Mouse (Mus musculus) hindbrain, postnatal 0 days (tissue): ENCODE results near the gene Rab37. TPM values are rescaled to one million over a fixed set of nuclear protein-coding genes. Genes with fewer than 3 reads are reported as not detected.

Experiments
- ATAC-seq: fragments of 200-750 bp; cut with Nextera tagmentation; 2 replicates; pipeline ENCODE4 v1.8.0; 2017; ENCODE audit warnings: mild to moderate bottlenecking, moderate TSS enrichment, moderate library complexity
- DNase-seq: peaks from one replicate; pipeline ENCODE4 v3.0.0-alpha.2; 2015; ENCODE audit warnings: low spot score
- H3K27ac ChIP-seq: fragments of 300-500 bp; sonication (generic); 2 replicates; pipeline ENCODE4 v1.5.1; 2014; ENCODE audit warnings: mild to moderate bottlenecking
- H3K27me3 ChIP-seq: fragments of 300-500 bp; sonication (generic); 2 replicates; pipeline ENCODE4 v1.6.1; 2014; ENCODE audit warnings: low read length, mixed read lengths; ENCODE audit not compliant: insufficient read depth
- H3K36me3 ChIP-seq: fragments of 300-500 bp; sonication (generic); 2 replicates; pipeline ENCODE4 v1.6.1; 2014; ENCODE audit warnings: low read length, mixed read lengths; ENCODE audit not compliant: insufficient read depth
- H3K4me1 ChIP-seq: fragments of 300-500 bp; sonication (generic); 2 replicates; pipeline ENCODE4 v1.6.1; 2014; ENCODE audit warnings: antibody characterized with exemption, low read length, mixed read lengths; ENCODE audit not compliant: insufficient read depth
- H3K4me2 ChIP-seq: fragments of 300-500 bp; sonication (generic); 2 replicates; pipeline ENCODE4 v1.6.1; 2014; ENCODE audit warnings: low read depth, mild to moderate bottlenecking, low read length, moderate library complexity, mixed read lengths
- H3K4me3 ChIP-seq: fragments of 300-500 bp; sonication (generic); 2 replicates; pipeline ENCODE4 v1.5.1; 2014; ENCODE audit warnings: low read length
- H3K9ac ChIP-seq: fragments of 300-500 bp; sonication (generic); replicated peaks from 2 replicates; pipeline ENCODE4 v1.6.1; 2014; ENCODE audit warnings: mild to moderate bottlenecking, low read length, moderate library complexity, mixed read lengths
- H3K9me3 ChIP-seq: fragments of 300-500 bp; sonication (generic); 2 replicates; pipeline ENCODE4 v1.6.1; 2016; ENCODE audit warnings: low read length, mixed read lengths
- CTCF ChIP-seq: IDR thresholded peaks from 2 replicates; pipeline ENCODE4 v1.5.1; 2016; ENCODE audit warnings: antibody characterized with exemption, control low read depth, low read depth
- WGBS: fragments of 180-500 bp; shearing (Covaris S2); extraction: QIAGEN DNeasy Blood & Tissue Kit; methylation state at CpG from one replicate; pipeline ENCODE4 v1.1.7; 2014; 5-methylcytosine and 5-hydroxymethylcytosine counted together
- polyA plus RNA-seq: library from polyadenylated mRNA; unstranded; fragments of >200 nt; fragmentation: Nextera tagmentation; extraction: Ambion mirVana; gene quantifications from 2 replicates; pipeline ENCODE4 v1.2.1, GENCODE M21; 2015
- total RNA-seq: library from RNA; depleted of rRNA; stranded (reverse); fragments of >200 nt; gene quantifications from 2 replicates; pipeline ENCODE4 v1.2.3, GENCODE M21; 2014

Rab37 gene
- total and polyA plus RNA-seq, 2 experiments from 2014 or later: 1.2 to 1.3 TPM

DNA sequence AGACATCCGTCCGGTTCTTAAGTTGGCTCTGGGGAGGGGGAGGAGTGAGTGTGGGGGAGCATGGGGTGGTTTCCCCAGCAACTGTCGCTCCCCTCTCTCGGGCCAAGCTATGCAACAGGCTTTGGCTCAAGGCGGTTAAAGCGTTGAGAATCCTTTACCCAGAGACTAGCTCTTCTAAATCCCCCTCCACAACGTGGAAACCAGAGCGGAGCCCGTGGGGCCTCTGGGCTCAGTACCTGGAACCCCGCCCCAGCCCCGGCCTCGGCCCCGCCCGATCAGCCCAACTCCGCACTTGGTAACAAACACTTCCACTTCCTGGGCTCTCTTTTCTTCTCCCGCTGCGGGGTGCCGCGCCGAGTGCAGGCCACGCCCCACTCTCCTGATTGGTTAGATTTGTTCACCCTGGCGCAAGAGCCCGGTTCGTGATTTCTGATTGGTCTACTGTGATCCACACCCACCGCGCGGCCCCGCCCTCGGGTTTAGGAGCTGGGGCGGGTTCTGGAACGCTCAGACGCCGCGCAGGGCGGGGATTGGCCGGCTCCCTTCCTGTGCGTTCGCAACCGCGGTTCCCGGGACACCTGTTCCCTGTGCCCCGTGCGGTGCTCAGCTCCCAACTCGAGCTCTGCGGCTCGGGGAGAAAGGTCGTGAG lies 71.7 kb downstream of the Rab37 start, which contains the start of gene Slc9a3r1:
Gene Slc9a3r1, plus strand, starts transcription at position 510 of the 649 bp plus-strand sequence.
- ATAC-seq: peak; percentile 97
- H3K36me3 ChIP-seq: no peaks in the 10 kb centered on the region
- under 1% methylated on average over 46 of the region's 47 CpGs for WGBS
- peak; percentile 96 for DNase-seq
- peak within 1 kb of the TSS; percentile 51 for H3K9ac ChIP-seq
- no peaks in the 10 kb centered on the region for H3K9me3 ChIP-seq
- H3K4me1 ChIP-seq: peaks cover 8% of the 10 kb centered on the region; the same call in 1 of the 2 replicates
- peak within 1 kb of the TSS; percentile 70 for H3K27ac ChIP-seq
- H3K4me2 ChIP-seq: peak within 1 kb of the TSS; percentile 64
- H3K4me3 ChIP-seq: peak within 1 kb of the TSS; percentile 51
- H3K27me3 ChIP-seq: no peaks in the 10 kb centered on the region
- no peak for TF ChIP-seq CTCF

DNA sequence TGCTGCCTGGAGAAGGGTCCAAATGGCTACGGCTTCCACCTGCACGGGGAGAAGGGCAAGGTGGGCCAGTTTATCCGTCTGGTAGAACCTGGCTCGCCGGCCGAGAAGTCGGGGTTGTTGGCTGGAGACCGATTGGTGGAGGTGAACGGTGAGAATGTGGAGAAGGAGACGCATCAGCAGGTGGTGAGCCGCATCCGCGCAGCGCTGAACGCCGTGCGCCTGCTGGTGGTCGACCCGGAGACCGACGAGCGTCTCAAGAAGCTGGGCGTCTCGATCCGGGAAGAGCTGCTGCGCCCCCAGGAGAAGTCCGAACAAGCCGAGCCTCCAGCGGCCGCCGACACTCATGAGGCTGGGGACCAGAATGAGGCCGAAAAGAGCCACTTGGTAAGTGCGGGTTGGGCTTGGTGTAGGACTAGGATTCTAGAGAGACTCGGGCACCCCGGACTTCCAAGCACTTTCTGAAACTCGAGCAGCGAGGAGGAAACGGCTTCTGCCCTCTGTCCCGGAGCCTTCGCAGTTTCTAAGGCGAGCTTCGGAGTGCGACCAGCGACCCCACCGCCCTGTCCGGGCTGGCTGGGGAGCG lies 72.4 kb downstream of the Rab37 start:
- no peaks in the 10 kb centered on the region for H3K9me3 ChIP-seq
- H3K4me3 ChIP-seq: peak overlapping the region; percentile 51
- DNase-seq: peak; percentile 51
- 0 out of 2 replicates have a peak, but pooled peaks have one; percentile 5 for ATAC-seq
- H3K4me1 ChIP-seq: peaks cover 8% of the 10 kb centered on the region; the same call in 1 of the 2 replicates
- WGBS: under 1% methylated on average over 47 of the region's 47 CpGs
- TF ChIP-seq CTCF: peak; percentile 63
- no peaks in the 10 kb centered on the region for H3K36me3 ChIP-seq
- H3K4me2 ChIP-seq: peak overlapping the region; percentile 64
- peak overlapping the region; percentile 51 for H3K9ac ChIP-seq
- peak overlapping the region; percentile 65 for H3K27ac ChIP-seq
- no peaks in the 10 kb centered on the region for H3K27me3 ChIP-seq

DNA sequence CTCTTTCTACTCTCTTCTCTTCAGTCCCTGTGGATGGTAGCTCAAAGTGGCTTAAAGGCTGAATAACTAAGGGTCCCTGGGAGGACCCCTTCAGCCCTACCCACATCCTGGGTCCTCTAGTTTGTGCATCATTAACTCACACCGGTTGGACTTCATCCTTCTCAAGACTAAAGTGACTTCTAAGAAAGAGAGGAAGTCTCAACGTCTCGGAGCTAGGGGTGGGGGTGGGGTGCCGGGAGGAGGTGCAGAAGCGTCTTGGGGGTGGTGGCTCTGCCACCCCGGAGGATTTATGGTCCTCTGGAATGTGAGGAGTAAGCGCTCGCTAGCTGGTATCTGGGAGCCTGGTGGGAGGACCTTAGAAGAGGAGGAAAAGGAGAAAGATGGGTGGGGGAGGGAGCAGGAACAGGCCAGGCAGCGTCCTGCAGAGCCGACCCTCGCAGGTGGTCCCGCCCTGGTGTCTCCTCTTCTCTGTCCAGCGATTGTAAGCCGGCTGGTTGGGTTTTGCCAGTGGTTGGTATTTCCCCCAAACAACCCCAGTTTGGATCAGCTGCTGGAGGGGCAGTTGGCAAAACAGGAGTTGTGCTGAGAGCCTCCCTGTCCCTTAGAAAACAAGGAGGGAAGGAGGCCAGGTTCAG lies 73.2 kb downstream of the Rab37 start:
- under 1% methylated on average over 14 of the region's 14 CpGs for WGBS
- H3K4me3 ChIP-seq: peak overlapping the region; percentile 51
- TF ChIP-seq CTCF: no peak
- no peaks in the 10 kb centered on the region for H3K27me3 ChIP-seq
- H3K9me3 ChIP-seq: no peaks in the 10 kb centered on the region
- peaks cover 8% of the 10 kb centered on the region; the same call in 1 of the 2 replicates for H3K4me1 ChIP-seq
- DNase-seq (no peak), ATAC-seq (no peak)
- H3K36me3 ChIP-seq: no peaks in the 10 kb centered on the region
- H3K27ac ChIP-seq: peak overlapping the region; percentile 65; the same call in 1 of the 2 replicates
- peak overlapping the region; percentile 64 for H3K4me2 ChIP-seq
- H3K9ac ChIP-seq: peak overlapping the region; percentile 51

DNA sequence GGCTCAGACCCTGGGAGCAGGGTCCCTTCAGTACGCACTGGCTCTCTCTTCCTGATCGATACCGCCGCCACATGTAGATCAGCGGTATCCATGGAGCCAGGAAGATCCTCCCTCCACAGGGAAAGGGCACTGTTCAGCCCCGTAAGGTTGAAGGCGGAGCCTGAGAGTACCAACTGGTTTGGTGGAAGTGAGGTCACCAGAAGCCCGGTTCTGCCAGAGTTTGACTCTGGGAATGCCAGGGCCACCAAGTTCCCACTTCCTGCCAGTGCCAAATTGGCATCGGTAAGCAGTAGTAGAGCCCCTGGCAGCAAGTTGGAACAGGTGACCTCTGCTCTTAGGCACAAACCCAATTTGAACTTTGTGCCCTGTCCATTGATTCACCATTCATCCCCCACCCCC lies 73.7 kb downstream of the Rab37 start:
- peak; percentile 28; the same call in 1 of the 2 replicates for ATAC-seq
- H3K4me2 ChIP-seq: peak overlapping the region; percentile 64
- H3K4me1 ChIP-seq: peaks cover 8% of the 10 kb centered on the region; the same call in 1 of the 2 replicates
- H3K9me3 ChIP-seq: no peaks in the 10 kb centered on the region
- no peak for TF ChIP-seq CTCF
- 2% methylated on average over 9 of the region's 9 CpGs for WGBS
- peak overlapping the region; percentile 51 for H3K4me3 ChIP-seq
- no peaks in the 10 kb centered on the region for H3K27me3 ChIP-seq
- H3K36me3 ChIP-seq: no peaks in the 10 kb centered on the region
- H3K27ac ChIP-seq: peak overlapping the region; percentile 65; the same call in 1 of the 2 replicates
- peak; percentile 57 for DNase-seq
- peak overlapping the region; percentile 51 for H3K9ac ChIP-seq

DNA sequence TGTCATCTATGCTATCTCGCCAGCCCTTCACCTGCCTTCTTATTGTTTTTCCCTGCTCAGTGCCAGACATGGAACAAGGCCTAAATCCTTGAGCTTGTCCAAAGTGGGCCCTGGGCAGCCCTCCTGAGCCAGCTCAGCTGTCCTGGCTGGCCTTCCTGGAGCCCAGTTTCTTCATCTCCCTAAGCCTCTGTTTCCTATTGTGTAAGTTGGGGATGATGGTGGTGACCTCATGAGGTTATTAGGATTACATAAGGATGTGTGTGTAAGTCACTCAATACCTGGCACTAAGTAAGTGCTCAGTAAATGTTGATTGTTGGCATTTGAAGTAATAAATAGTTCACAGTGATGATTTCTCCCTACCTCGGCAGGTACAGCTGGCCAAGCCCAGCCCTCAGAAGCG lies 75.5 kb downstream of the Rab37 start:
- Histone ChIP-seq H3K27ac (no peak overlapping the region), H3K4me3 (no peak overlapping the region), H3K4me2 (peak overlapping the region; percentile 64; the same call in 1 of the 2 replicates), H3K27me3 (no peaks in the 10 kb centered on the region), H3K4me1 (peaks cover 9% of the 10 kb centered on the region; the same call in 1 of the 2 replicates), H3K9ac (no peak overlapping the region), H3K9me3 (no peaks in the 10 kb centered on the region), H3K36me3 (no peaks in the 10 kb centered on the region)
- ATAC-seq: no peak
- WGBS: 90% methylated on average over 3 of the region's 3 CpGs
- no peak for TF ChIP-seq CTCF
- DNase-seq: no peak

DNA sequence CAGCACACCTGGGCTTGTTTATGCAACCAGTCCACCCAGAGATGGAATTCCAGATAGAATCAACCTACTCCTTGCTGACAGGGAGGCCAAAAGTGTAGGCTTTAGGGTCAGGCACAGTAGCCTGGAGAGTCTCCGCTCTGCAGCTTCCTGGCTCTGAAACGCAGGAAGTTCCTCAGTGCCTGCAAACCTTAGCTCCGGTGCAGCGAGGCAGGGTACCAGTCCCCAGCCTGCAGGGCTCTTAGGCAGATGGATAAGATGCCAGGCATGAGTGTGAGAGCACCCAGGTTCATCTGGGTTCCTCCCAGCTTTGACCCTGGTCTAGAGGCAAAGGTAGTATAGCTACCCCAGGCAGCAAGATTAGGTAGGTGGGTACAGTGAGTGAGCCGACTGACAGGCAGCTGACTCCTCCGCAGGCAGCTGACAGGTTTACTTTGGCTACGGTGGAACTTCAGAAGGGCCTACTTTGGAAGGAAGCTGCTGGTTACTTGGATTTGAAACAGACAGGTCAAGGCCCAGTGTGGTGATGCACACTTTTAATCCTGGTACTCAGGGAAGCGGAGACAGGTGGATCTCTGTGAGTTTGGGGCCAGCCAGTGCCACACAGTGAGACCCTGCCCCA lies 76.5 kb downstream of the Rab37 start:
- no peak for TF ChIP-seq CTCF
- WGBS: 83% methylated on average over 8 of the region's 8 CpGs
- Histone ChIP-seq H3K36me3 (no peaks in the 10 kb centered on the region), H3K4me3 (no peak overlapping the region), H3K4me1 (peaks cover 14% of the 10 kb centered on the region; the same call in 1 of the 2 replicates), H3K4me2 (no peak overlapping the region), H3K9me3 (no peaks in the 10 kb centered on the region), H3K9ac (no peak overlapping the region), H3K27me3 (no peaks in the 10 kb centered on the region), H3K27ac (no peak overlapping the region)
- no peak for DNase-seq
- ATAC-seq: no peak
